In genomic region chr17:33826850-33827249, GRCm38 (mm10) we compare ENCODE assay signal across 9 mouse cellular contexts. TPM values are rescaled to one million over a fixed set of nuclear protein-coding genes. Genes with fewer than 3 reads are reported as not detected.
DNase-seq lines count a peak whose midpoint lies in the region; ATAC-seq and TF ChIP-seq lines count a peak whose summit lies in the region.
"Had no signal": no experiment of that assay in that cellular context is flagged by ENCODE, and none has a peak within 500 bp of the region (broad histone marks: within the 10 kb centered on the region; RNA-seq: fewer than 3 reads in every experiment).

No protein-coding gene starts in this region.

- peaks cover 23% of the 10 kb centered on the region for H3K4me1 ChIP-seq in kidney, adult 2 months (ENCODE audit: control insufficient read depth, insufficient read depth, low read length)
- peaks cover 34% of the 10 kb centered on the region for H3K4me1 ChIP-seq in kidney, embryonic 15.5 days

- no peaks in the 10 kb centered on the region for H3K9me3 ChIP-seq in kidney, embryonic 15.5 days (replicated peaks)
- H3K9me3 ChIP-seq: neural tube, embryonic 13.5 days had no signal

- peaks cover 8% of the 10 kb centered on the region; the same call in 1 of the 2 replicates for H3K36me3 ChIP-seq in kidney, adult 2 months (ENCODE audit: control insufficient read depth, insufficient read depth, low read length)
- peaks cover 64% of the 10 kb centered on the region for H3K36me3 ChIP-seq in kidney, embryonic 15.5 days

- no peak overlapping the region for H3K4me3 ChIP-seq in kidney, adult 2 months (ENCODE audit: insufficient read depth, low read depth, low read length)
- H3K4me3 ChIP-seq in kidney, embryonic 15.5 days (replicated peaks), result no peak overlapping the region
- H3K4me3 ChIP-seq: neural tube, embryonic 13.5 days had no signal

- peak; percentile 86 for TF ChIP-seq CTCF in kidney, adult 2 months (conservative IDR thresholded peaks at IDR 0.05; ENCODE audit: insufficient read depth, insufficient read length, low read depth, low read length)

- intact Hi-C loops in heart, postnatal 10 days (cut with DNase I), result loop anchor here (5.0 kb wide), 1 partner anchor 390 kb away; no protein-coding TSS in a partner anchor
- intact Hi-C loops in left cerebral cortex, postnatal 4 days (cut with DNase I), result no loop called here

- no peak for TF ChIP-seq POLR2A in kidney, adult 2 months (IDR thresholded peaks at IDR 0.05; ENCODE audit: low read depth, low read length)

- H3K27me3 ChIP-seq in kidney, adult 2 months (replicated peaks; ENCODE audit: control insufficient read depth, insufficient read depth, low read length), result no peaks in the 10 kb centered on the region
- H3K27me3 ChIP-seq in kidney, embryonic 15.5 days, result no peaks in the 10 kb centered on the region
- H3K27me3 ChIP-seq: neural tube, embryonic 13.5 days had no signal

- H3K9ac ChIP-seq in kidney, embryonic 15.5 days, result no peak overlapping the region

- ATAC-seq in kidney, embryonic 15.5 days (replicated peaks; ENCODE audit: low FRiP score), result no peak

- H3K27ac ChIP-seq in kidney, adult 2 months (ENCODE audit: insufficient read depth, low read depth, low read length), result no peak overlapping the region
- H3K27ac ChIP-seq in kidney, embryonic 15.5 days, result no peak overlapping the region
- H3K27ac ChIP-seq: neural tube, embryonic 13.5 days had no signal

- H3K4me2 ChIP-seq in kidney, embryonic 15.5 days, result no peak overlapping the region
- H3K4me2 ChIP-seq: neural tube, embryonic 13.5 days had no signal

- 0% methylated on average over 3 of the region's 3 CpGs for WGBS in kidney, adult 2 months
- WGBS in kidney, embryonic 15.5 days, result 0% methylated on average over 3 of the region's 3 CpGs

- peak; percentile 84 for DNase-seq in kidney, adult 2 months
- peak; percentile 91 for DNase-seq in NIH3T3 (ENCODE audit: low read depth)
- DNase-seq in cerebellum, postnatal 4 days (ENCODE audit: low spot score in 2 of 2), result peak; percentile 47 to 70
- DNase-seq in heart, postnatal 10 days, result peak; percentile 78 to 88
- peak; percentile 74 for DNase-seq in left cerebral cortex, postnatal 4 days
- DNase-seq in retina, adult 2 months (ENCODE audit: low read depth, low spot score), result peak; percentile 44
- peak; percentile 46 to 52 for DNase-seq in thymus, postnatal 36 days

RNA-seq across cellular contexts. Expression of gene Ndufa7, which starts 2.5 kb away (rescaled TPM):
- polyA plus RNA-seq in kidney, adult 2 months (2012; rRNA removed), result 672 and 745 TPM in 2 replicates
- polyA plus RNA-seq in kidney, embryonic 15.5 days (2015; fragmentation: Nextera tagmentation; extraction: Ambion mirVana), result 490 and 495 TPM in 2 replicates
- 100 to 1,000 TPM; 499 to 513 TPM for total RNA-seq in heart, postnatal 10 days (2021)
- total RNA-seq in left cerebral cortex, postnatal 4 days (2021), result 100 to 1,000 TPM; 214 to 232 TPM

RNA-seq across cellular contexts. Expression of gene Rps28, which starts 2.5 kb away (rescaled TPM):
- polyA plus RNA-seq in kidney, adult 2 months (2012; rRNA removed), result 620 and 1,023 TPM in 2 replicates
- 1,038 and 1,163 TPM in 2 replicates for polyA plus RNA-seq in kidney, embryonic 15.5 days (2015; fragmentation: Nextera tagmentation; extraction: Ambion mirVana)
- total RNA-seq in heart, postnatal 10 days (2021), result 1,000 to 10,000 TPM; 1,002 to 1,034 TPM
- 1,000 to 10,000 TPM; 1,155 to 1,182 TPM for total RNA-seq in left cerebral cortex, postnatal 4 days (2021)

RNA-seq across cellular contexts. Expression of gene Cd320, which starts 16.0 kb away (rescaled TPM):
- 71.3 and 87.8 TPM in 2 replicates for polyA plus RNA-seq in kidney, adult 2 months (2012; rRNA removed)
- polyA plus RNA-seq in kidney, embryonic 15.5 days (2015; fragmentation: Nextera tagmentation; extraction: Ambion mirVana), result 97.9 and 102 TPM in 2 replicates
- 10 to 100 TPM; 19.7 to 22.9 TPM for total RNA-seq in heart, postnatal 10 days (2021)
- total RNA-seq in left cerebral cortex, postnatal 4 days (2021), result 10 to 100 TPM; 21.6 to 25.4 TPM

RNA-seq across cellular contexts. Expression of gene Kank3, which starts 16.5 kb away (rescaled TPM):
- 83.0 and 89.3 TPM in 2 replicates for polyA plus RNA-seq in kidney, adult 2 months (2012; rRNA removed)
- 46.5 and 53.4 TPM in 2 replicates for polyA plus RNA-seq in kidney, embryonic 15.5 days (2015; fragmentation: Nextera tagmentation; extraction: Ambion mirVana)
- total RNA-seq in heart, postnatal 10 days (2021), result 10 to 100 TPM; 78.7 to 84.2 TPM
- 10 to 100 TPM; 38.6 to 44.1 TPM for total RNA-seq in left cerebral cortex, postnatal 4 days (2021)

RNA-seq across cellular contexts. Expression of gene Angptl4, which starts 45.2 kb away (rescaled TPM):
- 19.2 and 21.0 TPM in 2 replicates for polyA plus RNA-seq in kidney, adult 2 months (2012; rRNA removed)
- polyA plus RNA-seq in kidney, embryonic 15.5 days (2015; fragmentation: Nextera tagmentation; extraction: Ambion mirVana), result 21.5 and 27.9 TPM in 2 replicates
- total RNA-seq in heart, postnatal 10 days (2021), result 100 to 1,000 TPM in 1 of 2 experiments, 10 to 100 TPM in 1; 34.9 to 119 TPM
- 10 to 100 TPM in 1 of 2 experiments, 1 to 10 TPM in 1; 9.7 to 10.8 TPM for total RNA-seq in left cerebral cortex, postnatal 4 days (2021)
